Mouse (Mus musculus): ENCODE results near the gene Gpatch8. TPM values are rescaled to one million over a fixed set of nuclear protein-coding genes. Genes with fewer than 3 reads are reported as not detected.

The Gpatch8 gene
- 9.0 TPM for polyA plus RNA-seq (2012; fragmentation: generic; extraction: Trizol)

- Histone ChIP-seq H3K4me2 (ENCODE audit: low read depth) (peak within 1 kb of the TSS; percentile 87), H3ac (ENCODE audit: control insufficient read depth, insufficient read length) (peak within 1 kb of the TSS; percentile 67), H3K4me3 (peak within 1 kb of the TSS; percentile 82), H3K79me2 (ENCODE audit: control insufficient read depth, insufficient read depth) (peaks cover 46% of the 10 kb centered on the region), H3K36me3 (ENCODE audit: control insufficient read depth, insufficient read depth) (no peaks in the 10 kb centered on the region), H3K27me3 (ENCODE audit: control insufficient read depth, insufficient read depth, insufficient read length) (no peaks in the 10 kb centered on the region)
- TF ChIP-seq REST (IDR thresholded peaks at IDR 0.05; ENCODE audit: insufficient read depth, insufficient read length) (no peak), TCF12 (IDR thresholded peaks at IDR 0.05; ENCODE audit: insufficient read depth, poor library complexity, severe bottlenecking) (peak; percentile 3), USF1 (IDR thresholded peaks at IDR 0.05; ENCODE audit: low read depth) (peak; percentile 9), TCF3 (IDR thresholded peaks at IDR 0.05; ENCODE audit: insufficient read length, low read depth) (no peak), POLR2AphosphoS2 (IDR thresholded peaks at IDR 0.05; ENCODE audit: insufficient read length, low read depth) (peak; percentile 95), CEBPB (IDR thresholded peaks at IDR 0.05; ENCODE audit: insufficient read depth, poor library complexity, severe bottlenecking) (no peak), MAX (IDR thresholded peaks at IDR 0.05; ENCODE audit: low read depth) (no peak), POLR2A (IDR thresholded peaks at IDR 0.05; ENCODE audit: insufficient read length, low read depth) (peak; percentile 91), SRF (IDR thresholded peaks at IDR 0.05; ENCODE audit: control insufficient read depth, insufficient read length, low read depth) (peak; percentile 47), MYOG (IDR thresholded peaks at IDR 0.05; ENCODE audit: control insufficient read depth in 1 of 3, insufficient read depth in 1 of 3, insufficient read length in 2 of 3, low read depth in 2 of 3) (peak in 2 of 3 experiments; percentile 26 to 67), MYOD1 (IDR thresholded peaks at IDR 0.05; ENCODE audit: control insufficient read depth in 1 of 3, insufficient read length in 2 of 3, low read depth in 2 of 3) (peak in 2 of 3 experiments; percentile 18 to 35), E2F4 (IDR thresholded peaks at IDR 0.05; ENCODE audit: insufficient read depth) (peak; percentile 50)
These were observed at the start of gene Gpatch8 for GRCm38 (mm10) chr11:102556031-102556715. Gene Gpatch8 (minus strand): TSS chr11:102556392.

GRCm38 (mm10) chr11:102604777-102605552 lies 48.8 kb upstream of the Gpatch8 start:
- H3K27me3 ChIP-seq (ENCODE audit: control insufficient read depth, insufficient read depth, insufficient read length): no peaks in the 10 kb centered on the region
- H3K4me3 ChIP-seq: peak overlapping the region; percentile 38
- no peaks in the 10 kb centered on the region for H3K36me3 ChIP-seq (ENCODE audit: control insufficient read depth, insufficient read depth)
- peaks cover 29% of the 10 kb centered on the region for H3K79me2 ChIP-seq (ENCODE audit: control insufficient read depth, insufficient read depth)
- TF ChIP-seq MYOD1 (IDR thresholded peaks at IDR 0.05; ENCODE audit: control insufficient read depth in 1 of 3, insufficient read length in 2 of 3, low read depth in 2 of 3) (peak in 1 of 3 experiments; percentile 6), USF1 (IDR thresholded peaks at IDR 0.05; ENCODE audit: low read depth) (no peak), POLR2AphosphoS2 (IDR thresholded peaks at IDR 0.05; ENCODE audit: insufficient read length, low read depth) (peak; percentile 46), SRF (IDR thresholded peaks at IDR 0.05; ENCODE audit: control insufficient read depth, insufficient read length, low read depth) (peak; percentile 19), MYOG (IDR thresholded peaks at IDR 0.05; ENCODE audit: control insufficient read depth in 1 of 3, insufficient read depth in 1 of 3, insufficient read length in 2 of 3, low read depth in 2 of 3) (peak in 1 of 3 experiments; percentile 3), REST (IDR thresholded peaks at IDR 0.05; ENCODE audit: insufficient read depth, insufficient read length) (no peak), TCF3 (IDR thresholded peaks at IDR 0.05; ENCODE audit: insufficient read length, low read depth) (no peak)
- H3ac ChIP-seq (ENCODE audit: control insufficient read depth, insufficient read length): peak overlapping the region; percentile 91
- H3K4me2 ChIP-seq (ENCODE audit: low read depth): peak overlapping the region; percentile 90

GRCm38 (mm10) chr11:102604010-102604584 lies 47.9 kb upstream of the Gpatch8 start, which contains the start of gene Fzd2:
Gene Fzd2 (plus strand): TSS chr11:102604396.
- Histone ChIP-seq H3K27me3 (ENCODE audit: control insufficient read depth, insufficient read depth, insufficient read length) (no peaks in the 10 kb centered on the region), H3K4me2 (ENCODE audit: low read depth) (peak within 1 kb of the TSS; percentile 95), H3K4me3 (peak within 1 kb of the TSS; percentile 38), H3ac (ENCODE audit: control insufficient read depth, insufficient read length) (peak within 1 kb of the TSS; percentile 91), H3K36me3 (ENCODE audit: control insufficient read depth, insufficient read depth) (no peaks in the 10 kb centered on the region), H3K79me2 (ENCODE audit: control insufficient read depth, insufficient read depth) (peaks cover 29% of the 10 kb centered on the region)
- TF ChIP-seq USF1 (IDR thresholded peaks at IDR 0.05; ENCODE audit: low read depth) (no peak), E2F4 (IDR thresholded peaks at IDR 0.05; ENCODE audit: insufficient read depth) (no peak), MAX (IDR thresholded peaks at IDR 0.05; ENCODE audit: low read depth) (no peak), MYOD1 (IDR thresholded peaks at IDR 0.05; ENCODE audit: control insufficient read depth in 1 of 3, insufficient read length in 2 of 3, low read depth in 2 of 3) (no peak), SRF (IDR thresholded peaks at IDR 0.05; ENCODE audit: control insufficient read depth, insufficient read length, low read depth) (no peak), TCF3 (IDR thresholded peaks at IDR 0.05; ENCODE audit: insufficient read length, low read depth) (no peak), POLR2A (IDR thresholded peaks at IDR 0.05; ENCODE audit: insufficient read length, low read depth) (peak; percentile 90), REST (IDR thresholded peaks at IDR 0.05; ENCODE audit: insufficient read depth, insufficient read length) (no peak), TCF12 (IDR thresholded peaks at IDR 0.05; ENCODE audit: insufficient read depth, poor library complexity, severe bottlenecking) (no peak), CEBPB (IDR thresholded peaks at IDR 0.05; ENCODE audit: insufficient read depth, poor library complexity, severe bottlenecking) (no peak), MYOG (IDR thresholded peaks at IDR 0.05; ENCODE audit: control insufficient read depth in 1 of 3, insufficient read depth in 1 of 3, insufficient read length in 2 of 3, low read depth in 2 of 3) (no peak), POLR2AphosphoS2 (IDR thresholded peaks at IDR 0.05; ENCODE audit: insufficient read length, low read depth) (peak; percentile 79)

GRCm38 (mm10) chr11:102603496-102603850 lies 47.3 kb upstream of the Gpatch8 start:
- H3K79me2 ChIP-seq (ENCODE audit: control insufficient read depth, insufficient read depth): peaks cover 29% of the 10 kb centered on the region
- TF ChIP-seq REST (IDR thresholded peaks at IDR 0.05; ENCODE audit: insufficient read depth, insufficient read length) (no peak), E2F4 (IDR thresholded peaks at IDR 0.05; ENCODE audit: insufficient read depth) (no peak), TCF3 (IDR thresholded peaks at IDR 0.05; ENCODE audit: insufficient read length, low read depth) (no peak), SRF (IDR thresholded peaks at IDR 0.05; ENCODE audit: control insufficient read depth, insufficient read length, low read depth) (no peak), POLR2AphosphoS2 (IDR thresholded peaks at IDR 0.05; ENCODE audit: insufficient read length, low read depth) (no peak), TCF12 (IDR thresholded peaks at IDR 0.05; ENCODE audit: insufficient read depth, poor library complexity, severe bottlenecking) (no peak), MYOD1 (IDR thresholded peaks at IDR 0.05; ENCODE audit: control insufficient read depth in 1 of 3, insufficient read length in 2 of 3, low read depth in 2 of 3) (no peak), USF1 (IDR thresholded peaks at IDR 0.05; ENCODE audit: low read depth) (no peak), POLR2A (IDR thresholded peaks at IDR 0.05; ENCODE audit: insufficient read length, low read depth) (no peak), MYOG (IDR thresholded peaks at IDR 0.05; ENCODE audit: control insufficient read depth in 1 of 3, insufficient read depth in 1 of 3, insufficient read length in 2 of 3, low read depth in 2 of 3) (no peak), MAX (IDR thresholded peaks at IDR 0.05; ENCODE audit: low read depth) (no peak), CEBPB (IDR thresholded peaks at IDR 0.05; ENCODE audit: insufficient read depth, poor library complexity, severe bottlenecking) (no peak)

More at GRCm38 (mm10) chr11:102603496-102603850, 47.3 kb upstream of the Gpatch8 start:
- Histone ChIP-seq H3ac (ENCODE audit: control insufficient read depth, insufficient read length) (no peak overlapping the region), H3K4me2 (ENCODE audit: low read depth) (peak overlapping the region; percentile 95), H3K36me3 (ENCODE audit: control insufficient read depth, insufficient read depth) (no peaks in the 10 kb centered on the region), H3K4me3 (peak overlapping the region; percentile 38), H3K27me3 (ENCODE audit: control insufficient read depth, insufficient read depth, insufficient read length) (no peaks in the 10 kb centered on the region)

All from myocyte (in vitro differentiated cells).